Mouse (Mus musculus) lung, embryonic 15.5 days (tissue): ENCODE results near the gene Apbb1. TPM values are rescaled to one million over a fixed set of nuclear protein-coding genes. Genes with fewer than 3 reads are reported as not detected.
A peak's percentile ranks its signal among the peaks of the same experiment; 100 is the strongest.

ENCODE experiments used
- ATAC-seq: fragments of 200-750 bp; cut with Nextera tagmentation; 2 replicates; pipeline ENCODE4 v1.8.0; 2017; ENCODE audit warnings: moderate number of reproducible peaks, borderline replicate concordance; ENCODE audit not compliant: low FRiP score, low TSS enrichment; ENCODE audit errors: extremely low read depth
- H3K27ac ChIP-seq: fragments of 300-500 bp; sonication (generic); 2 replicates; pipeline ENCODE4 v1.5.1; 2015; ENCODE audit warnings: moderate library complexity, mild to moderate bottlenecking, inconsistent platforms
- H3K27me3 ChIP-seq: fragments of 300-500 bp; sonication (generic); 2 replicates; pipeline ENCODE4 v1.6.1; 2015; ENCODE audit warnings: inconsistent platforms
- H3K36me3 ChIP-seq: fragments of 300-500 bp; sonication (generic); 2 replicates; pipeline ENCODE4 v1.6.1; 2015; ENCODE audit warnings: inconsistent platforms
- H3K4me1 ChIP-seq: fragments of 300-500 bp; sonication (generic); 2 replicates; pipeline ENCODE4 v1.6.1; 2015; ENCODE audit warnings: inconsistent platforms
- H3K4me2 ChIP-seq: fragments of 300-500 bp; sonication (generic); 2 replicates; pipeline ENCODE4 v1.6.1; 2015; ENCODE audit warnings: inconsistent platforms, mild to moderate bottlenecking, moderate library complexity
- H3K4me3 ChIP-seq: fragments of 300-500 bp; sonication (generic); 2 replicates; pipeline ENCODE4 v1.5.1; 2015; ENCODE audit warnings: mild to moderate bottlenecking, inconsistent platforms
- H3K9ac ChIP-seq: fragments of 300-500 bp; sonication (generic); 2 replicates; pipeline ENCODE4 v1.6.1; 2015; ENCODE audit warnings: inconsistent platforms
- H3K9me3 ChIP-seq: fragments of 300-500 bp; sonication (generic); 2 replicates; pipeline ENCODE4 v1.6.1; 2016; ENCODE audit warnings: inconsistent platforms
- WGBS: fragments of 180-500 bp; shearing (Covaris S2); methylation state at CpG from one replicate; pipeline ENCODE4 v1.1.7; 2015; 5-methylcytosine and 5-hydroxymethylcytosine counted together
- polyA plus RNA-seq: library from polyadenylated mRNA; unstranded; fragments of >200 nt; fragmentation: Nextera tagmentation; extraction: Ambion mirVana; gene quantifications from 2 replicates; pipeline ENCODE4 v1.2.1, GENCODE M21; 2015

Gene Apbb1
- polyA plus RNA-seq, 1 experiment from 2014 or later, result 47.8 TPM

GRCm38 (mm10) chr7:105569512-105570496, 11.6 kb downstream of the Apbb1 start:
- Histone ChIP-seq H3K27ac (no peak overlapping the region), H3K4me3 (no peak overlapping the region)
- no peak for ATAC-seq

GRCm38 (mm10) chr7:105568988-105569471, 12.4 kb downstream of the Apbb1 start:
- Histone ChIP-seq H3K27ac (no peak overlapping the region), H3K27me3 (no peaks in the 10 kb centered on the region), H3K9me3 (no peaks in the 10 kb centered on the region), H3K4me3 (no peak overlapping the region), H3K4me1 (0 out of 2 replicates have a peak, but pooled peaks cover 8% of the 10 kb centered on the region), H3K4me2 (no peak overlapping the region), H3K36me3 (peaks cover 16% of the 10 kb centered on the region; the same call in 1 of the 2 replicates), H3K9ac (no peak overlapping the region)
- 7% methylated on average over 6 of the region's 6 CpGs for WGBS
- peak; percentile 51 for ATAC-seq

More at GRCm38 (mm10) chr7:105569512-105570496, 11.6 kb downstream of the Apbb1 start:
- H3K4me2 ChIP-seq, result no peak overlapping the region
- 0 out of 2 replicates have a peak, but pooled peaks cover 8% of the 10 kb centered on the region for H3K4me1 ChIP-seq
- no peaks in the 10 kb centered on the region for H3K9me3 ChIP-seq
- H3K9ac ChIP-seq, result no peak overlapping the region
- 40% methylated on average over 12 of the region's 12 CpGs for WGBS
- no peaks in the 10 kb centered on the region for H3K27me3 ChIP-seq
- peaks cover 17% of the 10 kb centered on the region; the same call in 1 of the 2 replicates for H3K36me3 ChIP-seq

- Histone ChIP-seq H3K36me3 (peaks cover 12% of the 10 kb centered on the region; the same call in 1 of the 2 replicates), H3K27ac (no peak overlapping the region), H3K4me3 (no peak overlapping the region), H3K4me1 (0 out of 2 replicates have a peak, but pooled peaks cover 8% of the 10 kb centered on the region), H3K4me2 (no peak overlapping the region), H3K27me3 (no peaks in the 10 kb centered on the region), H3K9ac (no peak overlapping the region), H3K9me3 (no peaks in the 10 kb centered on the region)
- ATAC-seq, result peak; percentile 30; the same call in 1 of the 2 replicates
- 33% methylated on average over 7 of the region's 7 CpGs for WGBS
These were observed 12.9 kb downstream of the Apbb1 start for GRCm38 (mm10) chr7:105568583-105568982.

GRCm38 (mm10) chr7:105565071-105565836, 16.2 kb downstream of the Apbb1 start:
- H3K4me1 ChIP-seq, result 0 out of 2 replicates have a peak, but pooled peaks cover 8% of the 10 kb centered on the region
- 83% methylated on average over 17 of the region's 17 CpGs for WGBS
- no peak overlapping the region for H3K27ac ChIP-seq
- no peak for ATAC-seq
- H3K9me3 ChIP-seq, result no peaks in the 10 kb centered on the region
- H3K4me2 ChIP-seq, result no peak overlapping the region
- H3K27me3 ChIP-seq, result no peaks in the 10 kb centered on the region
- H3K4me3 ChIP-seq, result no peak overlapping the region
- no peak overlapping the region for H3K9ac ChIP-seq
- peaks cover 4% of the 10 kb centered on the region; the same call in 1 of the 2 replicates for H3K36me3 ChIP-seq

- no peak for ATAC-seq
- no peaks in the 10 kb centered on the region for H3K9me3 ChIP-seq
- no peak overlapping the region for H3K4me2 ChIP-seq
- H3K36me3 ChIP-seq, result peaks cover 13% of the 10 kb centered on the region
- H3K4me3 ChIP-seq, result no peak overlapping the region
- H3K27ac ChIP-seq, result no peak overlapping the region
- H3K4me1 ChIP-seq, result no peaks in the 10 kb centered on the region
- H3K9ac ChIP-seq, result no peak overlapping the region
- WGBS, result 68% methylated on average over 3 of the region's 3 CpGs
- H3K27me3 ChIP-seq, result no peaks in the 10 kb centered on the region
These were observed 18.1 kb downstream of the Apbb1 start for GRCm38 (mm10) chr7:105563367-105563766.

GRCm38 (mm10) chr7:105562317-105562716, 19.1 kb downstream of the Apbb1 start:
- Histone ChIP-seq H3K4me3 (no peak overlapping the region), H3K27ac (no peak overlapping the region), H3K4me1 (no peaks in the 10 kb centered on the region), H3K27me3 (no peaks in the 10 kb centered on the region), H3K4me2 (no peak overlapping the region), H3K9me3 (no peaks in the 10 kb centered on the region), H3K9ac (no peak overlapping the region), H3K36me3 (peaks cover 22% of the 10 kb centered on the region)
- 82% methylated on average over 3 of the region's 3 CpGs for WGBS
- no peak for ATAC-seq

GRCm38 (mm10) chr7:105559016-105559415, 22.4 kb downstream of the Apbb1 start:
- ATAC-seq, result no peak

GRCm38 (mm10) chr7:105557671-105558070, 23.8 kb downstream of the Apbb1 start:
- peaks cover 11% of the 10 kb centered on the region for H3K4me1 ChIP-seq
- no peaks in the 10 kb centered on the region for H3K27me3 ChIP-seq
- no peaks in the 10 kb centered on the region for H3K9me3 ChIP-seq
- ATAC-seq, result no peak
- 79% methylated on average over 11 of the region's 11 CpGs for WGBS
- H3K9ac ChIP-seq, result no peak overlapping the region
- peaks cover 18% of the 10 kb centered on the region for H3K36me3 ChIP-seq
- H3K27ac ChIP-seq, result no peak overlapping the region
- H3K4me2 ChIP-seq, result no peak overlapping the region
- H3K4me3 ChIP-seq, result no peak overlapping the region

More at GRCm38 (mm10) chr7:105559016-105559415, 22.4 kb downstream of the Apbb1 start:
- H3K4me3 ChIP-seq, result no peak overlapping the region
- H3K27ac ChIP-seq, result no peak overlapping the region
- no peaks in the 10 kb centered on the region for H3K9me3 ChIP-seq
- H3K4me2 ChIP-seq, result no peak overlapping the region
- no peak overlapping the region for H3K9ac ChIP-seq
- H3K27me3 ChIP-seq, result no peaks in the 10 kb centered on the region
- H3K36me3 ChIP-seq, result peaks cover 18% of the 10 kb centered on the region
- H3K4me1 ChIP-seq, result peaks cover 7% of the 10 kb centered on the region
- 91% methylated on average over 9 of the region's 9 CpGs for WGBS

- no peak overlapping the region for H3K4me2 ChIP-seq
- no peak overlapping the region for H3K9ac ChIP-seq
- peaks cover 11% of the 10 kb centered on the region for H3K4me1 ChIP-seq
- peaks cover 18% of the 10 kb centered on the region for H3K36me3 ChIP-seq
- no peak overlapping the region for H3K27ac ChIP-seq
- whole genome bisulfite sequencing, result 72% methylated on average over 8 of the region's 8 CpGs
- H3K4me3 ChIP-seq, result no peak overlapping the region
- ATAC-seq, result no peak
- H3K27me3 ChIP-seq, result no peaks in the 10 kb centered on the region
- no peaks in the 10 kb centered on the region for H3K9me3 ChIP-seq
These were observed 25.0 kb downstream of the Apbb1 start for GRCm38 (mm10) chr7:105556406-105556805.

GRCm38 (mm10) chr7:105555571-105555970, 25.9 kb downstream of the Apbb1 start:
- H3K27ac ChIP-seq, result no peak overlapping the region
- H3K4me2 ChIP-seq, result peak overlapping the region; percentile 78
- peaks cover 11% of the 10 kb centered on the region for H3K4me1 ChIP-seq
- peaks cover 18% of the 10 kb centered on the region for H3K36me3 ChIP-seq
- ATAC-seq, result no peak
- H3K9ac ChIP-seq, result no peak overlapping the region
- no peaks in the 10 kb centered on the region for H3K9me3 ChIP-seq
- 86% methylated on average over 10 of the region's 10 CpGs for WGBS
- H3K4me3 ChIP-seq, result 0 out of 2 replicates have a peak overlapping the region, but pooled peaks have one; percentile 2
- no peaks in the 10 kb centered on the region for H3K27me3 ChIP-seq

- H3K27ac ChIP-seq, result peak within 1 kb of the TSS; percentile 38
- H3K4me1 ChIP-seq, result peaks cover 11% of the 10 kb centered on the region
- peak within 1 kb of the TSS; percentile 71 for H3K4me3 ChIP-seq
- H3K27me3 ChIP-seq, result no peaks in the 10 kb centered on the region
- peak within 1 kb of the TSS; percentile 78 for H3K4me2 ChIP-seq
- H3K9ac ChIP-seq, result peak within 1 kb of the TSS; percentile 61
- WGBS, result 3% methylated on average over 26 of the region's 26 CpGs
- H3K36me3 ChIP-seq, result peaks cover 15% of the 10 kb centered on the region
- no peaks in the 10 kb centered on the region for H3K9me3 ChIP-seq
- ATAC-seq, result peak; percentile 93
These were observed 27.1 kb downstream of the Apbb1 start, which contains the start of gene Smpd1 for GRCm38 (mm10) chr7:105554212-105554942. Smpd1 (plus strand) TSS chr7:105554360.
